Mouse (Mus musculus) CH12.LX (cell line): ENCODE results near the gene Dagla.

ENCODE experiments used
- CHD1 ChIP-seq: IDR thresholded peaks from 2 replicates; pipeline ENCODE4 v1.6.1; 2012; ENCODE audit warnings: low read depth, low read length, improper control_type of control experiment, inconsistent platforms
- CHD2 ChIP-seq: IDR thresholded peaks from 2 replicates; pipeline ENCODE4 v1.6.1; 2011; ENCODE audit warnings: low read length, improper control_type of control experiment
- CTCF ChIP-seq, 2 experiments: IDR thresholded peaks in 1 of 2; conservative IDR thresholded peaks in 1 of 2; 2 replicates each; pipeline ENCODE4 v1.5.1; 2011 to 2012; ENCODE audit warnings: low read depth in 2 of 2, low read length in 2 of 2, improper control_type of control experiment in 1 of 2, inconsistent platforms in 1 of 2, mild to moderate bottlenecking in 1 of 2, moderate library complexity in 1 of 2
- E2F4 ChIP-seq: IDR thresholded peaks from 2 replicates; pipeline ENCODE4 v1.6.1; 2011; ENCODE audit warnings: low read depth, low read length, improper control_type of control experiment; ENCODE audit not compliant: insufficient replicate concordance
- ETS1 ChIP-seq: conservative IDR thresholded peaks from 2 replicates; pipeline ENCODE4 v1.6.1; 2012; ENCODE audit warnings: low read depth, mild to moderate bottlenecking, inconsistent platforms, low read length, improper control_type of control experiment, moderate library complexity
- GABPA ChIP-seq: IDR thresholded peaks from 2 replicates; pipeline ENCODE4 v1.6.1; 2012; ENCODE audit warnings: low read depth, low read length, improper control_type of control experiment, inconsistent platforms; ENCODE audit not compliant: insufficient replicate concordance
- JUND ChIP-seq: conservative IDR thresholded peaks from 2 replicates; pipeline ENCODE4 v1.6.1; 2011; ENCODE audit warnings: low read depth, low read length, improper control_type of control experiment
- KAT2A ChIP-seq: IDR thresholded peaks from 2 replicates; pipeline ENCODE4 v1.6.1; 2012; ENCODE audit warnings: low read length, improper control_type of control experiment, inconsistent platforms; ENCODE audit not compliant: insufficient replicate concordance
- MAX ChIP-seq: IDR thresholded peaks from 2 replicates; pipeline ENCODE4 v1.6.1; 2011; ENCODE audit warnings: low read length, improper control_type of control experiment
- MXI1 ChIP-seq: IDR thresholded peaks from 2 replicates; pipeline ENCODE4 v1.6.1; 2011; ENCODE audit warnings: mild to moderate bottlenecking, low read depth, low read length, improper control_type of control experiment
- POLR2A ChIP-seq: IDR thresholded peaks from 2 replicates; pipeline ENCODE4 v1.6.1; 2011; ENCODE audit warnings: low read depth, mild to moderate bottlenecking, improper control_type of control experiment, low read length
- POLR2AphosphoS2 ChIP-seq: IDR thresholded peaks from 2 replicates; pipeline ENCODE4 v1.6.1; 2011; ENCODE audit warnings: low read depth, low read length, improper control_type of control experiment
- RAD21 ChIP-seq: IDR thresholded peaks from 2 replicates; pipeline ENCODE4 v1.6.1; 2011; ENCODE audit warnings: low read depth, mild to moderate bottlenecking, low read length, improper control_type of control experiment, moderate library complexity
- TCF12 ChIP-seq: IDR thresholded peaks from 2 replicates; pipeline ENCODE4 v1.6.1; 2014; ENCODE audit warnings: low read depth, mild to moderate bottlenecking, inconsistent platforms, low read length, improper control_type of control experiment

DNA sequence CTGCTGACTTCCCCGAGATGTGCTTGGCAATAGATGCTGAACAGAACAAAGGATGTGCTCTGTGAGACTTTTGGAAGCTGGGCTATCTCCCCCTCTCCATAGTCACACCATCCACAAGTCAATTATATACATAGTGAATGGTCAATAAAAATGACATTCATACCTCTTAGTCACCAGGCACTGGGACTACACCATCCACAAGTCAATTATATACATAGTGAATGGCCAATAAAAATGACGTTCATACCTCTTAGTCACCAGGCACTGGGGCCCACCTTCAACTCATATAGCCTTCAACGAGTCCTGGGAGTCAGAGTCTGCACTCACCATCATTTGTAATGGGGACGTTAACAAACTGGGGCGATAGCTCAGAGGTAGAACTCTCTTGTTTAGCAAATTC, 19.2 kb upstream of the Dagla start:
- no peak for TF ChIP-seq ETS1
- TF ChIP-seq RAD21: no peak
- no peak for TF ChIP-seq POLR2AphosphoS2
- no peak for TF ChIP-seq JUND
- no peak for TF ChIP-seq CTCF (conservative IDR thresholded peaks at IDR 0.05 in 1 of 2, IDR thresholded peaks at IDR 0.05 in 1 of 2; ENCODE audit: low read depth in 2 of 2, low read length in 2 of 2)
- TF ChIP-seq MXI1: no peak
- no peak for TF ChIP-seq TCF12
- no peak for TF ChIP-seq CHD1
- no peak for TF ChIP-seq E2F4
- no peak for TF ChIP-seq CHD2
- TF ChIP-seq POLR2A: no peak
- TF ChIP-seq KAT2A: no peak
- TF ChIP-seq GABPA: no peak
- no peak for TF ChIP-seq MAX
